Mouse (Mus musculus): ENCODE results near the gene Arhgdig. TPM values are rescaled to one million over a fixed set of nuclear protein-coding genes. Genes with fewer than 3 reads are reported as not detected.

The Arhgdig gene
- total and polyA plus RNA-seq, 2 experiments from 2014 or later: 140 to 230 TPM

GRCm38 (mm10) chr17:26232863-26233262 is 25.3 kb upstream of the Arhgdig start:
- H3K4me1 ChIP-seq (ENCODE audit: insufficient read depth): no peaks in the 10 kb centered on the region
- H3K9me3 ChIP-seq (ENCODE audit: low read length): no peaks in the 10 kb centered on the region
- TF ChIP-seq CTCF (IDR thresholded peaks at IDR 0.05; ENCODE audit: low read depth): no peak
- no peak overlapping the region for H3K27ac ChIP-seq (ENCODE audit: low read depth, low read length)
- ATAC-seq (no peak), DNase-seq (no peak)
- no peaks in the 10 kb centered on the region for H3K27me3 ChIP-seq (ENCODE audit: insufficient read depth, low read length)
- 73% methylated on average over 8 of the region's 8 CpGs for WGBS
- no peak overlapping the region for H3K4me3 ChIP-seq (ENCODE audit: low read depth, low read length)
- H3K9ac ChIP-seq: no peak overlapping the region
- no peaks in the 10 kb centered on the region for H3K36me3 ChIP-seq (ENCODE audit: insufficient read depth)
- H3K4me2 ChIP-seq (ENCODE audit: low read depth): no peak overlapping the region

- H3K4me1 ChIP-seq (ENCODE audit: insufficient read depth): no peaks in the 10 kb centered on the region
- 89% methylated on average over 5 of the region's 5 CpGs for WGBS
- no peak overlapping the region for H3K4me3 ChIP-seq (ENCODE audit: low read depth, low read length)
- no peaks in the 10 kb centered on the region for H3K27me3 ChIP-seq (ENCODE audit: insufficient read depth, low read length)
- no peak for TF ChIP-seq CTCF (IDR thresholded peaks at IDR 0.05; ENCODE audit: low read depth)
- H3K9ac ChIP-seq: no peak overlapping the region
- no peak overlapping the region for H3K27ac ChIP-seq (ENCODE audit: low read depth, low read length)
- no peak for DNase-seq
- H3K9me3 ChIP-seq (ENCODE audit: low read length): no peaks in the 10 kb centered on the region
- no peak for ATAC-seq
- H3K36me3 ChIP-seq (ENCODE audit: insufficient read depth): no peaks in the 10 kb centered on the region
- no peak overlapping the region for H3K4me2 ChIP-seq (ENCODE audit: low read depth)
Observed at GRCm38 (mm10) chr17:26231156-26231555, 23.6 kb upstream of the Arhgdig start.

- WGBS: 95% methylated on average over 5 of the region's 5 CpGs
- Histone ChIP-seq H3K27me3 (ENCODE audit: insufficient read depth, low read length) (no peaks in the 10 kb centered on the region), H3K4me3 (ENCODE audit: low read depth, low read length) (no peak overlapping the region), H3K9ac (no peak overlapping the region), H3K36me3 (ENCODE audit: insufficient read depth) (no peaks in the 10 kb centered on the region), H3K27ac (ENCODE audit: low read depth, low read length) (no peak overlapping the region), H3K4me1 (ENCODE audit: insufficient read depth) (no peaks in the 10 kb centered on the region), H3K9me3 (ENCODE audit: low read length) (no peaks in the 10 kb centered on the region), H3K4me2 (ENCODE audit: low read depth) (no peak overlapping the region)
- DNase-seq (no peak), ATAC-seq (no peak)
- TF ChIP-seq CTCF (IDR thresholded peaks at IDR 0.05; ENCODE audit: low read depth): no peak
Observed at GRCm38 (mm10) chr17:26229776-26230175, 22.2 kb upstream of the Arhgdig start.

GRCm38 (mm10) chr17:26225150-26225549 is 17.6 kb upstream of the Arhgdig start:
- Histone ChIP-seq H3K27ac (ENCODE audit: low read depth, low read length) (no peak overlapping the region), H3K36me3 (ENCODE audit: insufficient read depth) (no peaks in the 10 kb centered on the region), H3K27me3 (ENCODE audit: insufficient read depth, low read length) (no peaks in the 10 kb centered on the region), H3K4me1 (ENCODE audit: insufficient read depth) (no peaks in the 10 kb centered on the region), H3K9me3 (ENCODE audit: low read length) (no peaks in the 10 kb centered on the region), H3K4me2 (ENCODE audit: low read depth) (no peak overlapping the region), H3K9ac (no peak overlapping the region), H3K4me3 (ENCODE audit: low read depth, low read length) (no peak overlapping the region)
- 86% methylated on average over 12 of the region's 12 CpGs for WGBS
- ATAC-seq (no peak), DNase-seq (no peak)
- TF ChIP-seq CTCF (IDR thresholded peaks at IDR 0.05; ENCODE audit: low read depth): no peak

DNA sequence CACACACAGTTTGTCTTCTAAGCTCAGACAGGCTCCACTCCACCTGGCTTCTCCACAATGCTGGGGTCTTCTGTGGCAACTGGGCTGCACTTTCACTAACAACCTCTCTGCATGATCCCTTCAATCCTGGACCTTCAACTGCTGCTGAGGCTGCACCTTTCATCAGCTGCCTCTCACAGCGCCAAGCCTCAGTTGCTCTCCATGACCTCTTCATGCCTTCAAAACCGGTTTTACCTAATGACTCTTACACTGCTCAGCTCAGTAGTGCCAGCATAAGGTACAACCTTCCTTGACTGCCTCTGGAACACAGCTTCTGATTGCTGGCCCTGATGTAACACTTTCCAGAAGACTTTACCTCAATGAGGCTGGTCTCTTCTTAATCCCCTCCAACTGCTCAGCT is 13.9 kb upstream of the Arhgdig start:
- WGBS: 79% methylated on average over 2 of the region's 2 CpGs
- no peak for DNase-seq
- peaks cover 14% of the 10 kb centered on the region for H3K36me3 ChIP-seq (ENCODE audit: insufficient read depth)
- no peak for ATAC-seq
- H3K27me3 ChIP-seq (ENCODE audit: insufficient read depth, low read length): no peaks in the 10 kb centered on the region
- H3K4me1 ChIP-seq (ENCODE audit: insufficient read depth): no peaks in the 10 kb centered on the region
- no peak for TF ChIP-seq CTCF (IDR thresholded peaks at IDR 0.05; ENCODE audit: low read depth)
- no peak overlapping the region for H3K4me3 ChIP-seq (ENCODE audit: low read depth, low read length)
- no peak overlapping the region for H3K9ac ChIP-seq
- H3K4me2 ChIP-seq (ENCODE audit: low read depth): no peak overlapping the region
- H3K9me3 ChIP-seq (ENCODE audit: low read length): no peaks in the 10 kb centered on the region
- H3K27ac ChIP-seq (ENCODE audit: low read depth, low read length): no peak overlapping the region

GRCm38 (mm10) chr17:26212681-26213080 is 5.1 kb upstream of the Arhgdig start:
- no peak for ATAC-seq
- Histone ChIP-seq H3K36me3 (ENCODE audit: insufficient read depth) (peaks cover 12% of the 10 kb centered on the region), H3K4me1 (ENCODE audit: insufficient read depth) (no peaks in the 10 kb centered on the region), H3K4me3 (ENCODE audit: low read depth, low read length) (no peak overlapping the region), H3K27ac (ENCODE audit: low read depth, low read length) (no peak overlapping the region), H3K9ac (no peak overlapping the region), H3K4me2 (ENCODE audit: low read depth) (no peak overlapping the region), H3K27me3 (ENCODE audit: insufficient read depth, low read length) (no peaks in the 10 kb centered on the region), H3K9me3 (ENCODE audit: low read length) (no peaks in the 10 kb centered on the region)
- WGBS: 87% methylated on average over 11 of the region's 11 CpGs
- TF ChIP-seq CTCF (IDR thresholded peaks at IDR 0.05; ENCODE audit: low read depth): no peak
- DNase-seq: no peak

GRCm38 (mm10) chr17:26212241-26212640 is 4.7 kb upstream of the Arhgdig start:
- Histone ChIP-seq H3K27me3 (ENCODE audit: insufficient read depth, low read length) (no peaks in the 10 kb centered on the region), H3K4me3 (ENCODE audit: low read depth, low read length) (no peak overlapping the region), H3K9me3 (ENCODE audit: low read length) (no peaks in the 10 kb centered on the region), H3K4me2 (ENCODE audit: low read depth) (no peak overlapping the region), H3K9ac (no peak overlapping the region), H3K27ac (ENCODE audit: low read depth, low read length) (no peak overlapping the region), H3K4me1 (ENCODE audit: insufficient read depth) (no peaks in the 10 kb centered on the region), H3K36me3 (ENCODE audit: insufficient read depth) (peaks cover 7% of the 10 kb centered on the region)
- TF ChIP-seq CTCF (IDR thresholded peaks at IDR 0.05; ENCODE audit: low read depth): no peak
- DNase-seq (no peak), ATAC-seq (no peak)
- WGBS: 87% methylated on average over 7 of the region's 7 CpGs

- 66% methylated on average over 1 of the region's 1 CpGs for WGBS
- Histone ChIP-seq H3K4me3 (ENCODE audit: low read depth, low read length) (no peak overlapping the region), H3K4me2 (ENCODE audit: low read depth) (no peak overlapping the region), H3K27ac (ENCODE audit: low read depth, low read length) (no peak overlapping the region), H3K9me3 (ENCODE audit: low read length) (no peaks in the 10 kb centered on the region), H3K36me3 (ENCODE audit: insufficient read depth) (no peaks in the 10 kb centered on the region), H3K4me1 (ENCODE audit: insufficient read depth) (peaks cover 6% of the 10 kb centered on the region), H3K27me3 (ENCODE audit: insufficient read depth, low read length) (peaks cover 16% of the 10 kb centered on the region), H3K9ac (no peak overlapping the region)
- ATAC-seq: no peak
- no peak for DNase-seq
- TF ChIP-seq CTCF (IDR thresholded peaks at IDR 0.05; ENCODE audit: low read depth): no peak
Observed at GRCm38 (mm10) chr17:26206392-26206791, 1.2 kb downstream of the Arhgdig start.
